Mouse (Mus musculus): ENCODE data around the gene Gp1bb. TPM values are rescaled to one million over a fixed set of nuclear protein-coding genes. Genes with fewer than 3 reads are reported as not detected.
A peak's percentile ranks its signal among the peaks of the same experiment; 100 is the strongest.

Gp1bb gene
- total and polyA plus RNA-seq, 3 experiments: 0.14 to 0.35 TPM; not detected in 1

DNA sequence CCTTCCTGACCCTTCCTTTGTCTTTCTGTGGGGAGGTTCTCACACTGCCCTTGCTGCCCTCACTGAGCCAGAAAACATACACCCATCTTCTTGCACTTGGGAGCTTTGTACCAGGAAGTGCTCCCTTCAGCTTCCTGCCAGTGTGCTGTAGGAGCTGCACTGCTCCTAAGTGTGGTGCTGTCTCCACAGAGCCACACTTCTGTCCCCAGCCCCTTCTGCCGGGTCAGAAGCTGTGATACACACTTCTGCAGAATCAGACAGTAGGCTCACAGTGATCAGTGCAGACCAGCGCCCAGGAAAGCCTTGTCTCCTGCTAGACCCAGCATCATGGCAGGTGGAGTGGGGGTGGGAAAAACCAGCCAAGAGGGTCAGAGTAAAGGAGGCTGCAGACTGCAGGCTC, 10.6 kb upstream of the Gp1bb start (continued):
- TF ChIP-seq NRF1 (IDR thresholded peaks at IDR 0.05; ENCODE audit: insufficient read depth, low read depth, low read length, poor library complexity, severe bottlenecking) (no peak), RCOR1 (IDR thresholded peaks at IDR 0.05; ENCODE audit: low read depth, low read length) (no peak)

DNA sequence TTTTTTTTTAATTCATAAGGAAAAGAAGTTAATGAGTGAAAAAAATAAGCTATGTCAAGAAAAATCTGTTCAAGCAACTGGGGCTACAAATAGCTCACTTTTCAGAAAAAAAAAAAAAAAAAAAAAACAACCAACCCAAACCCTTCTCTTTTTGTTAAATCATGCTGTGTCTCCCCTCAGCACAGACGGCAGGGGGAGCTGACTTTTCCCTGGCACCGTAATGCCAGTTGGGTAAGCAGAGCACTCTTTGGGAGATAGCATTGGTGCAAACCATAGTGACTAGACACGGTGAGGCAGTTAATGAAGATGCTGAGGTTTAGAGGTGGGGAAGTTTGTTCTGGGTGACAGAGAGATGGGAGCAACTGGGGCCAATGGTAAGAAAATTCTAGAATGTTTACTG, 9.9 kb upstream of the Gp1bb start:
- peak; percentile 27 for DNase-seq (ENCODE audit: low read depth, low spot score)
- no peak overlapping the region for H3K9ac ChIP-seq (ENCODE audit: control insufficient read depth, low read depth, low read length, poor library complexity, severe bottlenecking)
- peaks cover 0 to 5% of the 10 kb centered on the region in 2 experiments; a peak in 1 of 4 replicates for H3K36me3 ChIP-seq (ENCODE audit: control insufficient read depth in 1 of 2, insufficient read depth in 2 of 2, low read length in 2 of 2)
- peaks cover 1 to 3% of the 10 kb centered on the region in 2 experiments; a peak in 2 of 4 replicates for H3K27me3 ChIP-seq (ENCODE audit: control insufficient read depth in 1 of 2, insufficient read depth in 2 of 2, low read length in 2 of 2)
- no peak overlapping the region for H3K4me3 ChIP-seq (ENCODE audit: control insufficient read depth in 1 of 2, insufficient read depth in 1 of 2, low read depth in 2 of 2, low read length in 2 of 2)
- H3K4me1 ChIP-seq (ENCODE audit: control insufficient read depth in 1 of 2, insufficient read depth in 2 of 2, low read length in 2 of 2): peaks cover 4 to 11% of the 10 kb centered on the region in 2 experiments
- no peak overlapping the region for H3K27ac ChIP-seq (ENCODE audit: control insufficient read depth, low read depth, low read length)
- no peaks in the 10 kb centered on the region; the same call in 1 of the 2 replicates for H3K79me2 ChIP-seq (ENCODE audit: control insufficient read depth, insufficient read depth, low read length, poor library complexity)
- no peaks in the 10 kb centered on the region for H3K9me3 ChIP-seq (replicated peaks; ENCODE audit: insufficient read depth, low read length)
- TF ChIP-seq CTCF (IDR thresholded peaks at IDR 0.05 in 2 of 3, conservative IDR thresholded peaks at IDR 0.05 in 1 of 3; ENCODE audit: control insufficient read depth in 1 of 3, insufficient read depth in 1 of 3, low read depth in 2 of 3, low read length in 3 of 3, poor library complexity in 1 of 3, severe bottlenecking in 1 of 3) (peak in 2 of 3 experiments; percentile 30 to 39; a peak in 4 of 6 replicates), SMC3 (IDR thresholded peaks at IDR 0.05; ENCODE audit: low read depth, low read length) (peak; percentile 37), BHLHE40 (IDR thresholded peaks at IDR 0.05; ENCODE audit: borderline replicate concordance, low read depth, low read length) (no peak), ZNF384 (IDR thresholded peaks at IDR 0.05; ENCODE audit: low read depth, low read length) (peak; percentile 85)

GRCm38 (mm10) chr16:18631141-18631540, 8.9 kb upstream of the Gp1bb start:
- Histone ChIP-seq H3K9me3 (replicated peaks; ENCODE audit: insufficient read depth, low read length) (no peaks in the 10 kb centered on the region), H3K4me1 (ENCODE audit: control insufficient read depth in 1 of 2, insufficient read depth in 2 of 2, low read length in 2 of 2) (peaks cover 4 to 17% of the 10 kb centered on the region in 2 experiments), H3K9ac (ENCODE audit: control insufficient read depth, low read depth, low read length, poor library complexity, severe bottlenecking) (no peak overlapping the region), H3K79me2 (ENCODE audit: control insufficient read depth, insufficient read depth, low read length, poor library complexity) (no peaks in the 10 kb centered on the region; the same call in 1 of the 2 replicates), H3K27ac (ENCODE audit: control insufficient read depth, low read depth, low read length) (no peak overlapping the region), H3K4me3 (ENCODE audit: control insufficient read depth in 1 of 2, insufficient read depth in 1 of 2, low read depth in 2 of 2, low read length in 2 of 2) (no peak overlapping the region), H3K36me3 (ENCODE audit: control insufficient read depth in 1 of 2, insufficient read depth in 2 of 2, low read length in 2 of 2) (peaks cover 0 to 5% of the 10 kb centered on the region in 2 experiments; a peak in 2 of 4 replicates), H3K27me3 (ENCODE audit: control insufficient read depth in 1 of 2, insufficient read depth in 2 of 2, low read length in 2 of 2) (0 out of 4 replicates have a peak, but pooled peaks cover 0 to 1% of the 10 kb centered on the region in 2 experiments)
- DNase-seq (ENCODE audit: low read depth, low spot score): no peak
- TF ChIP-seq CTCF (IDR thresholded peaks at IDR 0.05 in 2 of 3, conservative IDR thresholded peaks at IDR 0.05 in 1 of 3; ENCODE audit: control insufficient read depth in 1 of 3, insufficient read depth in 1 of 3, low read depth in 2 of 3, low read length in 3 of 3, poor library complexity in 1 of 3, severe bottlenecking in 1 of 3) (no peak), TAL1 (IDR thresholded peaks at IDR 0.05; ENCODE audit: low read length) (no peak), MXI1 (IDR thresholded peaks at IDR 0.05; ENCODE audit: low read depth, low read length) (no peak)

DNA sequence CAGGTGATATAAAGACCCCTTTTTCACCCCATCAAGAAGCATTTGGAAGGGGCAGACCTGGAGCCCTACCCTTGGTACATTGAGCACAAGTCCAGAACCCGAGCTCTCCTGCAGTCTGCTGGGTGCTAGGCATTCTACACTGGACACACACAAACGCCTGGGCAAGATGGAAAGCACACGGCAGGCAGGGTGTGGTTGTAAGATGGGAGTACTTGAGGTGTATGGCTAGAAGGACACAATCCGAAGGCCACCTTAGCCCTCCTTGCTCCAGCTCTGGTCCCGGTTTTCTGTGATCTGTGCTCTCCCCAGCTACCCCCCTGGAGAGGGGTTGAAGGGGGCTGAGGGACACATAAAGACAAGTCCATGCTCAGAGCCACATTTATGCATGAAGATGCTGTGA, 8.1 kb upstream of the Gp1bb start:
- Histone ChIP-seq H3K4me3 (ENCODE audit: control insufficient read depth in 1 of 2, insufficient read depth in 1 of 2, low read depth in 2 of 2, low read length in 2 of 2) (peak overlapping the region; percentile 42 to 66), H3K36me3 (ENCODE audit: control insufficient read depth in 1 of 2, insufficient read depth in 2 of 2, low read length in 2 of 2) (peaks cover 0 to 7% of the 10 kb centered on the region in 2 experiments; a peak in 2 of 4 replicates), H3K9ac (ENCODE audit: control insufficient read depth, low read depth, low read length, poor library complexity, severe bottlenecking) (peak overlapping the region; percentile 44), H3K4me1 (ENCODE audit: control insufficient read depth in 1 of 2, insufficient read depth in 2 of 2, low read length in 2 of 2) (peaks cover 4 to 20% of the 10 kb centered on the region in 2 experiments), H3K9me3 (replicated peaks; ENCODE audit: insufficient read depth, low read length) (no peaks in the 10 kb centered on the region), H3K27ac (ENCODE audit: control insufficient read depth, low read depth, low read length) (no peak overlapping the region), H3K79me2 (ENCODE audit: control insufficient read depth, insufficient read depth, low read length, poor library complexity) (peaks cover 1% of the 10 kb centered on the region; the same call in 1 of the 2 replicates), H3K27me3 (ENCODE audit: control insufficient read depth in 1 of 2, insufficient read depth in 2 of 2, low read length in 2 of 2) (0 out of 4 replicates have a peak, but pooled peaks cover 0 to 1% of the 10 kb centered on the region in 2 experiments)
- peak; percentile 31 for DNase-seq (ENCODE audit: low read depth, low spot score)
- no peak for TF ChIP-seq USF1 (IDR thresholded peaks at IDR 0.05; ENCODE audit: low read depth, low read length)
- no peak for TF ChIP-seq MAZ (IDR thresholded peaks at IDR 0.05; ENCODE audit: low read depth, low read length)
- no peak for TF ChIP-seq MEF2A (IDR thresholded peaks at IDR 0.05; ENCODE audit: extremely low read depth, insufficient replicate concordance, low read depth, low read length, poor library complexity, severe bottlenecking)
- TF ChIP-seq TBP (IDR thresholded peaks at IDR 0.05; ENCODE audit: low read depth, low read length): no peak
- TF ChIP-seq CHD2 (IDR thresholded peaks at IDR 0.05; ENCODE audit: low read length): no peak
- TF ChIP-seq TAL1 (IDR thresholded peaks at IDR 0.05; ENCODE audit: low read length): no peak
- TF ChIP-seq POLR2AphosphoS2 (IDR thresholded peaks at IDR 0.05; ENCODE audit: low read length): no peak
- no peak for TF ChIP-seq E2F4 (IDR thresholded peaks at IDR 0.05; ENCODE audit: borderline replicate concordance, low read depth, low read length)
- no peak for TF ChIP-seq ZKSCAN1 (IDR thresholded peaks at IDR 0.05; ENCODE audit: low read depth, low read length)
- no peak for TF ChIP-seq ZMIZ1 (IDR thresholded peaks at IDR 0.05; ENCODE audit: low read depth, low read length)
- TF ChIP-seq USF2 (IDR thresholded peaks at IDR 0.05; ENCODE audit: borderline replicate concordance in 1 of 2, insufficient read depth in 1 of 2, low read depth in 1 of 2, low read length in 2 of 2): no peak
- TF ChIP-seq NRF1 (IDR thresholded peaks at IDR 0.05; ENCODE audit: insufficient read depth, low read depth, low read length, poor library complexity, severe bottlenecking): no peak
- no peak for TF ChIP-seq MXI1 (IDR thresholded peaks at IDR 0.05; ENCODE audit: low read depth, low read length)
